Mouse (Mus musculus): Measurements from ENCODE around the gene Fam19a1. TPM values are rescaled to one million over a fixed set of nuclear protein-coding genes. Genes with fewer than 3 reads are reported as not detected.

Fam19a1 gene
- polyA plus RNA-seq, 1 experiment = not detected

DNA sequence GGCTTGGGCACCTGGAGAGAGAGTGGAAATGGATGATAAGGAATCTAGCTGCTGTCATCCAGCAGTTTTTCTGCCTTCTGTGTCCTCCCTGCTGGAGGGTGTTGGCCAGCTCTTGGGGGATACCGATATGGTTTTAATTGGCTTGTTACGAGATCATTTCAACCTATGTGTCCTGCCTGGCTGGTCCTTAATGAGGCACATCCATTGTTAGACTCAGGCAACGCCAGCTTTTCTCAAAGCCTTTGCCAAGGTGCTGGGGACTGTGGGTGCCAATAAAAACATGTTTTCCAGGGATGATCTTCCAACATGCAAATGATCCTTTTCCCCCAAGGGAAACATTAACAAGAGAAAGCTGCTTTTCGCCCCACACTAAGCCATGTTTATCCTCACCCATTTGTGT is 266.3 kb downstream of the Fam19a1 start:
- Histone ChIP-seq H3K9me3 (ENCODE audit: control insufficient read depth, low read length) (no peaks in the 10 kb centered on the region), H3K4me1 (ENCODE audit: control insufficient read depth) (no peaks in the 10 kb centered on the region), H3K27me3 (ENCODE audit: control insufficient read depth) (no peaks in the 10 kb centered on the region), H3K36me3 (ENCODE audit: control insufficient read depth) (no peaks in the 10 kb centered on the region), H3K4me3 (replicated peaks) (no peak overlapping the region)
- TF ChIP-seq TAL1 (IDR thresholded peaks at IDR 0.05; ENCODE audit: low read length) (no peak), GATA1 (IDR thresholded peaks at IDR 0.05; ENCODE audit: low read length) (no peak)

DNA sequence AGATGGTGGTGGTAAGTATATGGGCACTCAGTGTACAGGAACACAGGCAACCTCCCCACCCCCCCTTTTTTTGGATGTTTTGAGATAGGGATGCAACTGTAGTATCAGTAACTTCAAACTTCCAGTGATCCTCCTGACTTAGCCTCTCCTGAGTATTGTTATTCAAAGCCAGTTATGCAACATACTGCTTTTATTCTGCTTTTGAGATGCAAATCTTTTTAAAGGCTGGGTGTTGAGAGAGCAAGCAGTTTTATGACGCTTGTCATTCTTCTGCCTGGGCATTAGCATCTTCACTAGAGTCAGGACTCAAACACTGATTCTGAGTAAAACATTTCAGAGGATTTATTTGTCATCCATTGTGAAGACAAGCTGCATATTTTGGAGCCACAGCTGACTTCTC is 271.5 kb downstream of the Fam19a1 start:
- Histone ChIP-seq H3K36me3 (ENCODE audit: control insufficient read depth) (no peaks in the 10 kb centered on the region), H3K9me3 (ENCODE audit: control insufficient read depth, low read length) (no peaks in the 10 kb centered on the region), H3K4me1 (ENCODE audit: control insufficient read depth) (no peaks in the 10 kb centered on the region), H3K27me3 (ENCODE audit: control insufficient read depth) (no peaks in the 10 kb centered on the region), H3K4me3 (replicated peaks) (no peak overlapping the region)
- TF ChIP-seq GATA1 (IDR thresholded peaks at IDR 0.05; ENCODE audit: low read length) (no peak), TAL1 (IDR thresholded peaks at IDR 0.05; ENCODE audit: low read length) (no peak)

GRCm38 (mm10) chr6:96418866-96419265 is 305.9 kb downstream of the Fam19a1 start:
- H3K9me3 ChIP-seq (ENCODE audit: control insufficient read depth, low read length) = peaks cover 6% of the 10 kb centered on the region; the same call in 1 of the 2 replicates

GRCm38 (mm10) chr6:96419704-96420382 is 306.9 kb downstream of the Fam19a1 start:
- H3K4me1 ChIP-seq (ENCODE audit: control insufficient read depth) = no peaks in the 10 kb centered on the region
- H3K27me3 ChIP-seq (ENCODE audit: control insufficient read depth) = no peaks in the 10 kb centered on the region
- no peak for TF ChIP-seq TAL1 (IDR thresholded peaks at IDR 0.05; ENCODE audit: low read length)
- no peak for TF ChIP-seq GATA1 (IDR thresholded peaks at IDR 0.05; ENCODE audit: low read length)
- peaks cover 6% of the 10 kb centered on the region; the same call in 1 of the 2 replicates for H3K9me3 ChIP-seq (ENCODE audit: control insufficient read depth, low read length)
- no peaks in the 10 kb centered on the region for H3K36me3 ChIP-seq (ENCODE audit: control insufficient read depth)
- H3K4me3 ChIP-seq (replicated peaks) = no peak overlapping the region

More at GRCm38 (mm10) chr6:96418866-96419265, 305.9 kb downstream of the Fam19a1 start:
- Histone ChIP-seq H3K4me1 (ENCODE audit: control insufficient read depth) (no peaks in the 10 kb centered on the region), H3K36me3 (ENCODE audit: control insufficient read depth) (no peaks in the 10 kb centered on the region), H3K4me3 (replicated peaks) (no peak overlapping the region), H3K27me3 (ENCODE audit: control insufficient read depth) (no peaks in the 10 kb centered on the region)
- no peak for TF ChIP-seq TAL1 (IDR thresholded peaks at IDR 0.05; ENCODE audit: low read length)
- no peak for TF ChIP-seq GATA1 (IDR thresholded peaks at IDR 0.05; ENCODE audit: low read length)

DNA sequence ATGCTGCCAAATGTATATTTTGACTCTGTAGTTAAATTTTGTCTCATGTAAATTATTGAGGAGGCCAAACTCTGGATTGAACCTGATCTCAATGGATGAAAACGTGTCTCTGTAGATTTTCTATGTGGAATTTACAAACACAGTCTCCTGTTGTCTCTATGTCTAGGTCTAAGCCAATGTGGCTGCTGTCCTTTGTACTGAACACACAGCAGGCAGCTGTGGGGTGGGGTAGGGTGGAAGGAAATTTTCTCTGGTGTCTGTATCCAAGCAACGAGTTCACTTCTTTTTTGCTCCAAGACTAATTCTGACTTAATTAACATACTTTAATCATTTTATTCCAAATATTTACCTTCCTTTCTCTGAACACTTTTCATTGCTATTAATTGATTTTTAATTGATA is 307.6 kb downstream of the Fam19a1 start:
- Histone ChIP-seq H3K9me3 (ENCODE audit: control insufficient read depth, low read length) (peaks cover 6% of the 10 kb centered on the region; the same call in 1 of the 2 replicates), H3K4me1 (ENCODE audit: control insufficient read depth) (no peaks in the 10 kb centered on the region), H3K27me3 (ENCODE audit: control insufficient read depth) (no peaks in the 10 kb centered on the region), H3K4me3 (replicated peaks) (no peak overlapping the region), H3K36me3 (ENCODE audit: control insufficient read depth) (no peaks in the 10 kb centered on the region)
- TF ChIP-seq TAL1 (IDR thresholded peaks at IDR 0.05; ENCODE audit: low read length) = no peak

GRCm38 (mm10) chr6:96429390-96429789 is 316.4 kb downstream of the Fam19a1 start:
- TF ChIP-seq GATA1 (IDR thresholded peaks at IDR 0.05; ENCODE audit: low read length) (no peak), TAL1 (IDR thresholded peaks at IDR 0.05; ENCODE audit: low read length) (no peak)
- Histone ChIP-seq H3K36me3 (ENCODE audit: control insufficient read depth) (no peaks in the 10 kb centered on the region), H3K4me1 (ENCODE audit: control insufficient read depth) (no peaks in the 10 kb centered on the region), H3K4me3 (replicated peaks) (no peak overlapping the region), H3K27me3 (ENCODE audit: control insufficient read depth) (no peaks in the 10 kb centered on the region), H3K9me3 (ENCODE audit: control insufficient read depth, low read length) (no peaks in the 10 kb centered on the region)

DNA sequence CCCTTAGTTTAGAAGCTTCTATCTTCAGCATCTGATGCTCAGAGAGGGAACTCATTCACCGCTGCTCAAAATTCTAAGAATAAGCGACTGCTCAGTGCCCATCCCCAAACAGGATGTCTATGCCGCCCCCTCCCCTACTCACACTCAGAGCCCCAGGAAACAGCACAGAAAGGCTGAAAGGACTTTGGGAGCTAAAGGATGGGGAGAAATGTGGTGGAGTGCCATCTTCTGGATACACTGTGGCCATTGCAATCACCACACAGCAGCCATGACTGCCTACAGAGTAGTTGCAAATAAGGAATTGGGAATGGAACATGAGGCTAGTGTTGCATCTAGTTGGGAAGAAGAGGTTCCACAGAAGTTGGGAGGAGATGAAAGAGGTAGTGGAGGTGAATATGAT is 319.4 kb downstream of the Fam19a1 start:
- TF ChIP-seq GATA1 (IDR thresholded peaks at IDR 0.05; ENCODE audit: low read length) (no peak), TAL1 (IDR thresholded peaks at IDR 0.05; ENCODE audit: low read length) (no peak)
- Histone ChIP-seq H3K27me3 (ENCODE audit: control insufficient read depth) (no peaks in the 10 kb centered on the region), H3K36me3 (ENCODE audit: control insufficient read depth) (no peaks in the 10 kb centered on the region), H3K9me3 (ENCODE audit: control insufficient read depth, low read length) (no peaks in the 10 kb centered on the region), H3K4me3 (replicated peaks) (no peak overlapping the region), H3K4me1 (ENCODE audit: control insufficient read depth) (no peaks in the 10 kb centered on the region)

GRCm38 (mm10) chr6:96433896-96434295 is 320.9 kb downstream of the Fam19a1 start:
- Histone ChIP-seq H3K9me3 (ENCODE audit: control insufficient read depth, low read length) (no peaks in the 10 kb centered on the region), H3K36me3 (ENCODE audit: control insufficient read depth) (no peaks in the 10 kb centered on the region), H3K27me3 (ENCODE audit: control insufficient read depth) (no peaks in the 10 kb centered on the region), H3K4me1 (ENCODE audit: control insufficient read depth) (no peaks in the 10 kb centered on the region), H3K4me3 (replicated peaks) (no peak overlapping the region)
- TF ChIP-seq TAL1 (IDR thresholded peaks at IDR 0.05; ENCODE audit: low read length) (no peak), GATA1 (IDR thresholded peaks at IDR 0.05; ENCODE audit: low read length) (no peak)

GRCm38 (mm10) chr6:96435545-96435944 is 322.6 kb downstream of the Fam19a1 start:
- Histone ChIP-seq H3K4me1 (ENCODE audit: control insufficient read depth) (no peaks in the 10 kb centered on the region), H3K9me3 (ENCODE audit: control insufficient read depth, low read length) (no peaks in the 10 kb centered on the region), H3K36me3 (ENCODE audit: control insufficient read depth) (no peaks in the 10 kb centered on the region), H3K4me3 (replicated peaks) (no peak overlapping the region), H3K27me3 (ENCODE audit: control insufficient read depth) (no peaks in the 10 kb centered on the region)
- TF ChIP-seq TAL1 (IDR thresholded peaks at IDR 0.05; ENCODE audit: low read length) (no peak), GATA1 (IDR thresholded peaks at IDR 0.05; ENCODE audit: low read length) (no peak)

- Histone ChIP-seq H3K36me3 (ENCODE audit: control insufficient read depth) (no peaks in the 10 kb centered on the region), H3K4me1 (ENCODE audit: control insufficient read depth) (no peaks in the 10 kb centered on the region), H3K9me3 (ENCODE audit: control insufficient read depth, low read length) (no peaks in the 10 kb centered on the region; the same call in 1 of the 2 replicates), H3K4me3 (replicated peaks) (no peak overlapping the region), H3K27me3 (ENCODE audit: control insufficient read depth) (no peaks in the 10 kb centered on the region)
- TF ChIP-seq GATA1 (IDR thresholded peaks at IDR 0.05; ENCODE audit: low read length) = no peak
- TF ChIP-seq TAL1 (IDR thresholded peaks at IDR 0.05; ENCODE audit: low read length) = no peak
These were observed 324.9 kb downstream of the Fam19a1 start for GRCm38 (mm10) chr6:96437814-96438213.
